Mouse (Mus musculus): ENCODE results near the gene Esrrg. TPM values are rescaled to one million over a fixed set of nuclear protein-coding genes. Genes with fewer than 3 reads are reported as not detected.

The Esrrg gene
- total and polyA plus RNA-seq, 3 experiments: 0.05 TPM; not detected in 2

DNA sequence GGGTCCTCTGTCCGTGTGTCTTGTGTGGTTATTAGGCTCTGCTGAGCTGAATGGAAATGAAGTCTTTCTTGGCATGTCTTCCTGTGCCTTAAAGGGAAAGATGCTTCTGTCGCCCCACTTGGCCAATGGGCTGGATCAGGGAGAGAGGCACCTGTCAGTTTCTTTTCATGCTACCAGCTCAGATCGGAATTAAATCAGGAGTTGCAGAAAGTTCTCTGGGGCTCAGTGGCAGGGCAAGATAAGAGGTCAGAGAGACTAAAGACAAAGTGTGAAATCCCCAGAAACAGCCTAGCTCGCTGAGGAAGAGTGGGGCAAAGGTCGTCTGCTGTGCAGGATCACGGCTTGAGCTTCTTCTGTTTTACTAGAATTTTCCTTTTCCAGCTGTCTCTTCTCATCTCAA is 97.5 kb downstream of the Esrrg start:
- H3K4me1 ChIP-seq (ENCODE audit: insufficient read depth, low read depth, low read length): no peaks in the 10 kb centered on the region
- TF ChIP-seq POLR2AphosphoS5 (IDR thresholded peaks at IDR 0.05; ENCODE audit: insufficient replicate concordance, low read depth, low read length) (no peak), CTCF (IDR thresholded peaks at IDR 0.05; ENCODE audit: low read depth, low read length) (no peak), TAL1 (conservative IDR thresholded peaks at IDR 0.05; ENCODE audit: low read depth, low read length) (no peak), GATA2 (IDR thresholded peaks at IDR 0.05; ENCODE audit: borderline replicate concordance, low read depth, low read length) (no peak), GATA1 (IDR thresholded peaks at IDR 0.05; ENCODE audit: borderline replicate concordance, low read length) (no peak)
- DNase-seq (ENCODE audit: low spot score): no peak
- no peaks in the 10 kb centered on the region for H3K36me3 ChIP-seq (replicated peaks)
- no peak for ATAC-seq (ENCODE audit: extremely low read depth, insufficient number of reproducible peaks, low FRiP score, poor library complexity, severe bottlenecking)
- no peak overlapping the region for H3K4me3 ChIP-seq (ENCODE audit: low read depth, low read length)
- H3K27me3 ChIP-seq (ENCODE audit: insufficient read depth, low read length): no peaks in the 10 kb centered on the region
- peaks cover 31% of the 10 kb centered on the region for H3K9me3 ChIP-seq (replicated peaks)

DNA sequence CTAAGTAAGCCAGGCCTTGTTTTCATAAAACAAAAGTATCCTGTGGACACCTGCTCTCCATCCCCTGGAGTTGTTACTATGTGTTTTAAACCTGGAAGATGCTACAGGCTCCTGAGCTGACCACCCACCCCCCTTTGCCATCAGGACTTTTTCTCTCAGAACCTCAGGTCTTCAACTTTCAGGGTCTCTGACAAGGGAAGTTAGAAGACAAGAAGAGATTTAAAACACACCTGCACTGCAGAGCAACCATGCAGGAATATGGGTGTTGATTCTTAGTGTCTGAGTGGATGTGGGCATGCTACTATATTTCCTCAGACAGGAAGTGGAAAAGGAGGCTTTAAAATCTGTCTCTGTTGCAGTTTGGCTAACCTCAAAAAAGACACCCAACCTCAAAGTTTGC is 98.6 kb downstream of the Esrrg start:
- H3K36me3 ChIP-seq (replicated peaks): no peaks in the 10 kb centered on the region
- no peaks in the 10 kb centered on the region for H3K4me1 ChIP-seq (ENCODE audit: insufficient read depth, low read depth, low read length)
- no peaks in the 10 kb centered on the region for H3K27me3 ChIP-seq (ENCODE audit: insufficient read depth, low read length)
- no peak for ATAC-seq (ENCODE audit: extremely low read depth, insufficient number of reproducible peaks, low FRiP score, poor library complexity, severe bottlenecking)
- peaks cover 24% of the 10 kb centered on the region for H3K9me3 ChIP-seq (replicated peaks)
- H3K4me3 ChIP-seq (ENCODE audit: low read depth, low read length): no peak overlapping the region
- no peak for DNase-seq (ENCODE audit: low spot score)
- TF ChIP-seq GATA2 (IDR thresholded peaks at IDR 0.05; ENCODE audit: borderline replicate concordance, low read depth, low read length) (no peak), GATA1 (IDR thresholded peaks at IDR 0.05; ENCODE audit: borderline replicate concordance, low read length) (no peak), POLR2AphosphoS5 (IDR thresholded peaks at IDR 0.05; ENCODE audit: insufficient replicate concordance, low read depth, low read length) (no peak), TAL1 (conservative IDR thresholded peaks at IDR 0.05; ENCODE audit: low read depth, low read length) (no peak), CTCF (IDR thresholded peaks at IDR 0.05; ENCODE audit: low read depth, low read length) (no peak)

DNA sequence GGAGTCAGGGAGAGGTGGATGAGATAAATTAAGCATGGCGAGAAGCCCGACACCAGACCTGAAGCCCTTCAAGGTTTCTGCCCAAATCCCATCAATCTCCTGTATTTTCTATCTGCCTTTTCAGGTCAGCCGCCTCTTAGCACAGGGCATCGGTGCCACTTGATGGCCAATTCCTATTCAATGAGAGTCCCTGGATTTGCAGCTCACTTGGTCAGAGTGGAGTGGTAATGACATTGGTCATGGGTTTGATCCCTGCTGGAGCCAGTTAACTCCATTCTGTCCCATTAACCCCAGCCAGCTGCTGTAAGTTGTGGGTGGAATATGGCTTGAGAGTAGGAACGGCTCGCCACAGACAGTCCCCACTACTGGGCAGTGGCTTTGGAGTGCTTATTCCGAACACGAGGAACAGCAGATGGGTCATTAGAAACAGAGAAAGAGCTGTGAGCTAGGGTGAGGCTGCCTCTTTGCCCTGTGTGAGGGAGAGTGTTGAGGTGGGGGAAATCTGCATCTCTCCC is 101.9 kb downstream of the Esrrg start:
- DNase-seq (ENCODE audit: low spot score) (no peak), ATAC-seq (ENCODE audit: extremely low read depth, insufficient number of reproducible peaks, low FRiP score, poor library complexity, severe bottlenecking) (no peak)
- no peaks in the 10 kb centered on the region for H3K4me1 ChIP-seq (ENCODE audit: insufficient read depth, low read depth, low read length)
- peaks cover 31% of the 10 kb centered on the region for H3K9me3 ChIP-seq (replicated peaks)
- no peaks in the 10 kb centered on the region for H3K36me3 ChIP-seq (replicated peaks)
- no peaks in the 10 kb centered on the region for H3K27me3 ChIP-seq (ENCODE audit: insufficient read depth, low read length)
- TF ChIP-seq GATA2 (IDR thresholded peaks at IDR 0.05; ENCODE audit: borderline replicate concordance, low read depth, low read length) (no peak), POLR2AphosphoS5 (IDR thresholded peaks at IDR 0.05; ENCODE audit: insufficient replicate concordance, low read depth, low read length) (no peak), TAL1 (conservative IDR thresholded peaks at IDR 0.05; ENCODE audit: low read depth, low read length) (no peak), CTCF (IDR thresholded peaks at IDR 0.05; ENCODE audit: low read depth, low read length) (no peak), GATA1 (IDR thresholded peaks at IDR 0.05; ENCODE audit: borderline replicate concordance, low read length) (no peak)
- no peak overlapping the region for H3K4me3 ChIP-seq (ENCODE audit: low read depth, low read length)

DNA sequence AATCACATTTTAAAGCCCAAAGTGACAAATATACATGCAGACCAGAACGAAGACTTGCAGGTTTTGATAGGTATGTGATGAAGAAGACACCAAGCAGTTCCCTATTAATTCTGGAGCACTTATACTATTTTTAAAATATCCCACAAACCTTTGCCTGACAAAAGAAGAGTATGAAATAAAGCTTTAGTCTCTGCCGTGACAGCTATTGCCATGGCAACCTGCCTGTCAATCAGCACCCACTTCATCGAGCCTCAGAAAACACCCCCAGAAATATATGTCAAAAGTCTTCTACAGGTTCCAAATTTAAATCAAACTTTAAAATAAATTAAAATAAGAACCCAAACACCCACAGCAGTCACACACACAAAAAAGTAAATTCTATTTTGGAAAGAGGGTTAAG is 112.4 kb downstream of the Esrrg start:
- DNase-seq (ENCODE audit: low spot score): no peak
- H3K4me1 ChIP-seq (ENCODE audit: insufficient read depth, low read depth, low read length): no peaks in the 10 kb centered on the region
- no peaks in the 10 kb centered on the region for H3K36me3 ChIP-seq (replicated peaks)
- TF ChIP-seq GATA1 (IDR thresholded peaks at IDR 0.05; ENCODE audit: borderline replicate concordance, low read length) (no peak), TAL1 (conservative IDR thresholded peaks at IDR 0.05; ENCODE audit: low read depth, low read length) (no peak), POLR2AphosphoS5 (IDR thresholded peaks at IDR 0.05; ENCODE audit: insufficient replicate concordance, low read depth, low read length) (no peak), GATA2 (IDR thresholded peaks at IDR 0.05; ENCODE audit: borderline replicate concordance, low read depth, low read length) (no peak), CTCF (IDR thresholded peaks at IDR 0.05; ENCODE audit: low read depth, low read length) (no peak)
- peaks cover 42% of the 10 kb centered on the region for H3K9me3 ChIP-seq (replicated peaks)
- ATAC-seq (ENCODE audit: extremely low read depth, insufficient number of reproducible peaks, low FRiP score, poor library complexity, severe bottlenecking): no peak
- no peaks in the 10 kb centered on the region for H3K27me3 ChIP-seq (ENCODE audit: insufficient read depth, low read length)
- no peak overlapping the region for H3K4me3 ChIP-seq (ENCODE audit: low read depth, low read length)

DNA sequence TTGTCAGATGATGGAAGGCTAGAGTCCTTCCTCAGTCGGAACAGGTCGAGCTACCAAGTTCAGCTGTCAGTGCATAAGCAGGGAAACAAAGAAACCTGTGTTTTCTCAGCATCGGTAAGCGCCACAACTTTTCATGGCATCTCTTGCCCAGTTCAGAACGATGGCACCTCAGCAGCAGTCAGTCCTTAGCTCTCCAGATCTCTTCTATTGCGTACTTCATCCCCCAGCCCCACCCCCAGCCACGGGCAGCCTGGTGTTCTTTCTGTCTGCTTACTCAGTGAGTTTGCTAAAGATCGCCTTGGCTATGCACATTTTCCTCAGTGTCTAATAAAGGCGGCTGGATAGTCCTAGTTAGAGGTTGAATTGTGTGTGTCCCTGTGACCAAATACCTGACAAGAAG is 113.4 kb downstream of the Esrrg start:
- TF ChIP-seq POLR2AphosphoS5 (IDR thresholded peaks at IDR 0.05; ENCODE audit: insufficient replicate concordance, low read depth, low read length): no peak
- TF ChIP-seq GATA2 (IDR thresholded peaks at IDR 0.05; ENCODE audit: borderline replicate concordance, low read depth, low read length): no peak
- TF ChIP-seq GATA1 (IDR thresholded peaks at IDR 0.05; ENCODE audit: borderline replicate concordance, low read length): no peak
- no peak for TF ChIP-seq TAL1 (conservative IDR thresholded peaks at IDR 0.05; ENCODE audit: low read depth, low read length)
- TF ChIP-seq CTCF (IDR thresholded peaks at IDR 0.05; ENCODE audit: low read depth, low read length): no peak
- no peak overlapping the region for H3K4me3 ChIP-seq (ENCODE audit: low read depth, low read length)
- no peaks in the 10 kb centered on the region for H3K27me3 ChIP-seq (ENCODE audit: insufficient read depth, low read length)
- H3K4me1 ChIP-seq (ENCODE audit: insufficient read depth, low read depth, low read length): no peaks in the 10 kb centered on the region
- ATAC-seq (ENCODE audit: extremely low read depth, insufficient number of reproducible peaks, low FRiP score, poor library complexity, severe bottlenecking) (no peak), DNase-seq (ENCODE audit: low spot score) (no peak)
- H3K36me3 ChIP-seq (replicated peaks): no peaks in the 10 kb centered on the region
- H3K9me3 ChIP-seq (replicated peaks): peaks cover 40% of the 10 kb centered on the region

DNA sequence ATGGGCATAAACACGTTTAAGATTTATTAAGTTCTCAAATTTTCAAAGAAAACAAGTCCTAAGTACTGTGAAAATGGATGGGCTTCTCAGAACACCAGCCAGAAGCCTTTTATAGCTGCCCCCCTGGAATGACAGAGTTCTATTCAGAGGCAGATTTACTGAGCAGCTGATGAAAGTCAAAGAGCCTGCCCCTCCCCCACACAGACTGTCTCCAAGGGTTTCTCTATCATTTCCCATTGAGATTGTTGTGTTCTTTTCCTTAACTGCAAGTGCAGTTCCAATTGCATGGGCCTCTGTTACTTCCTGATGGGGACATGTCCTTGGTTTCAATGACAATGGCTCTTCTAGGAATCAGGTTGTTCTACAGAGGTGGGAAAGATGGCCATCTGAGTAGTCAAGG is 116.1 kb downstream of the Esrrg start:
- Histone ChIP-seq H3K4me3 (ENCODE audit: low read depth, low read length) (no peak overlapping the region), H3K27me3 (ENCODE audit: insufficient read depth, low read length) (no peaks in the 10 kb centered on the region), H3K4me1 (ENCODE audit: insufficient read depth, low read depth, low read length) (no peaks in the 10 kb centered on the region), H3K9me3 (replicated peaks) (peaks cover 35% of the 10 kb centered on the region), H3K36me3 (replicated peaks) (no peaks in the 10 kb centered on the region)
- no peak for DNase-seq (ENCODE audit: low spot score)
- no peak for TF ChIP-seq POLR2AphosphoS5 (IDR thresholded peaks at IDR 0.05; ENCODE audit: insufficient replicate concordance, low read depth, low read length)
- no peak for TF ChIP-seq GATA2 (IDR thresholded peaks at IDR 0.05; ENCODE audit: borderline replicate concordance, low read depth, low read length)
- no peak for TF ChIP-seq GATA1 (IDR thresholded peaks at IDR 0.05; ENCODE audit: borderline replicate concordance, low read length)
- no peak for TF ChIP-seq CTCF (IDR thresholded peaks at IDR 0.05; ENCODE audit: low read depth, low read length)
- TF ChIP-seq TAL1 (conservative IDR thresholded peaks at IDR 0.05; ENCODE audit: low read depth, low read length): no peak
- no peak for ATAC-seq (ENCODE audit: extremely low read depth, insufficient number of reproducible peaks, low FRiP score, poor library complexity, severe bottlenecking)
